Mouse (Mus musculus) right cerebral cortex, adult 18-20 months (tissue): ENCODE results near the gene Cldn11.

Source experiments
- DNase-seq: peaks from one replicate; pipeline ENCODE4 v3.0.0; 2022; ENCODE audit warnings: mixed read lengths

Gene Cldn11

DNA sequence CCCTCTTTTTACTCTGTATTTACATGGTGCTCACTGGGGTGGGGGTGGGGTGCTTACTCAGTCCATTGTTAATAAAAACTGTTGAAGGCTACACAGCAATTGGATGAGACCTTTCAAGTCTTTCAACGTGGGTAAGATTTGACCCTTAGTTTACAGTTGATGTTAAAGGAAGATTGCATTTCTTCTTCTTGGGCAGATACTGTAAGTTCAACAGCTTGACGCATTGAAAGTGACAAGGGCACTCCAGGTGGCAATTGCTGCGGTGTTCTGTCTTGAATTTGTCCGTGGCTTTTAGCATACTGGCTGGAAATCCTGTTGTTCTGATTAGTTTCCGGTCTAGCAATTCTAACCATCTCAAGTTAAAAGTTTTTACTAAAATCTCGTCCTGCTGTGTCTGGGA, 11.6 kb downstream of the Cldn11 start:
- DNase-seq = no peak

DNA sequence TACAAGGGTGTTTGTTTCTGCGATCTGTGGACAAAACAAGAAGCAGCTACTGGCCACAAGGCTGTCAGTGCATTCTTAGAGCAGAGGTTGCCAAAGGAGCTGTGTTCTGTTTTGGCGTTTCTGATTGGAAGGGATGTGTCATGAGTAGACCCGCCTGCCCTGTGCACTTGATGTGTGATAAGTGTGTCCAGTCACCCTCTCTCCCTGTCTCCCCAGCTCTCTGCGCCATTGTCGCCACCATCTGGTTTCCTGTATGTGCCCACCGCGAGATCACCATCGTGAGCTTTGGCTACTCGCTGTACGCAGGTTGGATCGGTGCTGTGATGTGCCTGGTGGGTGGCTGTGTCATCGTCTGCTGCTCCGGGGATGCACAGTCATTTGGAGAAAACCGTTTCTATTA, 13.1 kb downstream of the Cldn11 start:
- DNase-seq = no peak

DNA sequence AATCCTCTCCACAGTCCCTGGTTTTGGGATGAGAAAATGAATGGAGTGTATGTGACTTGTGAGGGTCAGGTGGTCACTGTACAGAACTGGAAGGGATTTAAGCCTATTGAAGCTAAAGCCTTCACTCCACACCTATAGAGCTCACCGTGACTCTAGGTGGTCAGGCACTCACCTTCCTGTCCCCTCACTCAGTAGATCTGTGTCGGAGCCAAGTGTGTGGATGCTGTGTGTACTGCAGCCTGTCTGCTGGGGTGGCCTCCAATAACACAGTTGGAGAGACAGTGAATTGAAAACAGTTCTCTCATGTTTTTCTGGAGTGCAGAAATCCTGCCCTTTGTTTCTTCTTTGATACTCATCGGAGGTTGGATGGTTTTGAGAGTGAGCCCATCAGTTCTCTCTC, 16.1 kb downstream of the Cldn11 start:
- no peak for DNase-seq

DNA sequence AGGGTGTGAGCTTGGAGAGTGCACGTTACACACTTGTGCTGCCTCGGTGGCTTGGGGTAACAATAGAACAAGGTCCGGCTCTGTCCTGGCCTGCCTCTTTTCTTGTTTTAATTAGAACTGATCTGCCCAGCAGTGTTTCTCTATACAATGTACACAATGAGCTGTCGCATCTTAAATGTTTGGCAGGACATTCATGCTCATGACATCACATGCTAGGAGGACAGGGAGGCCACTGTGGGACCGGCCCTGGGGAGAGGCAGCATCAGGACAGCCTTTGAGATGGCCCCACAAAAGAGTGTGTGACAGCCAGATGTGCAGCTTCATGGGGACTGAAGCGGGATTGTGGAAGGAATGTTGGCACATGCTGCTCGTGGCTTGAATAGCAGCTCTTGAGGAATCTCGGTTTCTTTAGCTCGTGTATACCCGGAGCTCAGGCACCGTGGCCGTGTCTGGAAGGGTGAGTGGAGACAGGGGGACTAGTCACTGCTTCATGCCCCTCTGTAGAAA, 16.7 kb downstream of the Cldn11 start:
- DNase-seq = peak; percentile 61

DNA sequence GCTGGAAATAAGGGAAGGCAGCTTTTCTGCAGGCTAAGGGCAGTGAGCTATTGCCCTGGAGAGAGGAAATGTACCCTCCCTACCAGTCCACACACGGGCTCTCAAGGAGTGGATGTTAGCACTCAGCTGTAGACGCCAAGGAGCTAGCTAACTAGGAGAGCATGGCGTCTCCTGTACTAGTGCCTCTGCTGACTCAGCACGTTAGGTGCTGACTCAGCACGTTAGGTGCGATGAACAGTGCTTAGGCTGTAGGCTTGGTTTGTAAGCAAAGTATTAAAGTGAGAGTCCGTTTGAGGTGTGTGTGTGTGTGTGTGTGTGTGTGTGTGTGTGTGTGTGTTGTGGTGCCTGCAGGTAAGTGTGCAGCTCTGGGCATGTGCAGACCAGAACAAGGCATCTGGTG, 40.6 kb downstream of the Cldn11 start:
- no peak for DNase-seq

DNA sequence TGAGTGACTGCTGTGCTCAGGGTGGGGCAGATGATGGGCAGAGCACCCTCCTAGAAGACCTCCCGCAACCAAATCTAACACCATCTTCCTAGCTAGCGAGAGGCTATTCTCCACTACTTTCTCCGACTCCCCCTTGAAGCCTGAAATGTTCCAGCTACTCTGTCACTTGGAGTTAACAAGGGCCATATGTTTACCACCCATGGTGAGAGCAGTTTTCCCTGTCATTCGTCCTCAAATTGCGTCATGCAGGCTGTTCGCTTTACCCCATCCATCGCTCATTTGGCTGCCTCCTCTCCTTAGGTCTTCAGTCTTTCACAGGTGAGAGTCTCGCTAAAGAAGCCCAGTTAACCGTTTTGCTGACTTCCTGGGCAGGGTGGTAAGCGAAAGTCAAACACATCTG, 41.7 kb downstream of the Cldn11 start:
- no peak for DNase-seq

DNA sequence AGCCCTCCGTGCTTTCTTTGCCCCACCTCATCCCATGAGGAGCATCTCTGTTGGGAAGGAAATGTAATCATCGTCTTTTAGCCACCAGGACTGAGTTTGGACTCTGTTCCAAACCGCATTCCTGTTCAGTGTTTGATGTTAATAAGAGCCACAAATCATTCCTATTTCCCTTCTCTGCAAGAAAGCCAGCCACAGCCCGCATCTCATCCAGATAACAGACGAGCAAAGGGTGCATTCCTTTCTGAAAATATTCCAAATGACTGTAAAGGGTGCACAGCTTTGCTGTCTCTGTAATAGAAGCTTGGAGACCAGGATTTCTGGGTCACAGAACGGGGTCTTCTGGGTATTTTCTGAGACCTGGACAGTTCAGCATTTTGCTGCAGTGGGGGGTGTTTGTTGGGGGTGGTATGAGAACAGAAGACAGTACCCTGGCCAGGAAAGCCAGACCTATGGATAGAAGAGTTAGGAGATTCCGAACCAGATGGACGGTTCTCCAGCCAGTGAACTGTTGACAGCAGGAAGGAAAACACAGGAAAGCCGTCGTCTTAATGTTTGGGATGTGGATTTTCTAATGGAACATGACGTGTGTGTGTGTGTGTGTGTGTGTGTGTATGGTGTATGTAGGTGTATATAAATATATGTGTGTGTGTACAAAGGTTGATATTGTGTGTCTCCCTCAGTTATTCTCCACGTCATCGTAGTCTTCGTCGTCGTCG, 49.6 kb downstream of the Cldn11 start:
- no peak for DNase-seq

DNA sequence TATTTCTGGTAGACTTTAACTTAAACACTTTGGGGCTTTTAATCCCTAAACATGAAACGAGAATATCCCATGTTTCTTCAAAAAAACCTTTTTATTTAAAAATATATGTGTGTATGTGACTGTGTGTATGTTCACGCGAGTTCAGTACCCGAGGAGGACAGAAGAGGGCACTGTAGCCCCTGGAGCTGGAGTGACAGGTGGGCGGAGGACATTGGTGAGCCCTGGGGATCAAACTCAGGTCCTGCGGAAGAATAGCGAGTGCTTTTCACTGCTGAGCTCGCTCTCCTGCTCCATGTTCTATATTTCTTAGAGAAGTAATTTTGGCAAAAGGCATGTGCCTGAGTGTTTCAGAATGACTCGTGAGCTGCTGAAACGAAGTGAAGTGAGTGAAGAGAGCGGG, 54.2 kb downstream of the Cldn11 start:
- DNase-seq = no peak

DNA sequence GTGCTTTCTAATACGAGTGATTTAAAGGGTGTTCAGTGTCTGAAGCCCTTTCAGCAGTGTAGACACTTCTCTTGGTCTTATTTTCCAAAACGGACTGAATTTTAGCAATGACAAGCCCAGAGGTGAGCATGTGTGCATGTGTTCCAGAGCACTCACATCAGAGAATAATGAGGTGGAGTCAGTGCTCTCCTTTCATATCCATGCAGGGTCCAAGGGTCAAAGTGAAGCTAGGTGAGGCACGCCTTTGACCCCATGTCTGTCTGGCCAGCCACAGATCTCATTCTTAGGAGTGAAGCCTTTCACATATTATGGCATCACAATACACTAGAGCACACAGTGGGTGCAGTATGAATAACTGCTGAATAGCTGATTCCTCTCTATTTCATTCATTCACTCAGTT, 55.4 kb downstream of the Cldn11 start:
- no peak for DNase-seq

DNA sequence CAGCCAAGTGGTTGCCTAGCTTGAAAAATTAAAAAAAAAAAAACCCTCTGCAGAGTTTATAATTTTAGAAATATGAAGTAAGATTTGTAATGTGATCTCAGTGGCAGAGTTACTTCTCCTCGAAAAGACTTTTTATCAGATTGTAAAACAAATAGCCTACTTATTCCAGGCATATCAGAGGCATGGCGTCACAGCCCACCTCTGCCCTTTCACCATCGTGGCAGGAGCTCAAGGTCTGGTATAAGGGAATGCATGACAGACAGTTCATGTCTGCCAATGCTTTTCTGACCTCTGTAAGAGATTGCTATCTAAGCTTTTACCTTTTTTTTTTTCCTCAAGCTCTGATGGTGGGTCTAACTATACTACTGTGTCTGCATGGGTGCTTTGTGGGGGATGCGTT, 58.3 kb downstream of the Cldn11 start:
- DNase-seq = no peak

DNA sequence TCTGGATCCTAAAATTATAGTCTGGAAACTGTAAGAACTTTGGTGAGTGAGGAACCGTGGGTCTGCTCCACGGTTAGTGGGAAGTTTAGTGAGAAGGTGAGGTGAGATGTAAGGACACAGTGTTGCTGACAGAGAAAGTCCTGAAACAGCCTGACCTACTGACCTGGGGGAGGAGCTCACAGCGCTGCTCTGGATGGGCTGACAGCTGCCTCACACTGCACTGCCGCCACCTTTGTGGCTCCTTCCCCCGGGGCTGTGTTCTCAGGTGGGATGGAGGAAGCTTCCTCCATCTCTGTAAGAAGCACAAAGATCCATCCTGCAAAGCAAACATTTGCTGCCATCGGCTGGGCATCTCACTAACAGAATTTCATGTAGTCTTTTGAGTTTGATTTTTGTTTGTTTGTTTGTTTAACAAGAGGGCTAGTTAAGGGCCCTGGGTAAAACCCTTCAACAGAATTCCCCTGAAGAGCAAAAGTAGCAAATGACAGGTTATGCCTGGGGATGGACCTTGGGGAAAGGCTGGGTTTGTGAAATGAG, 58.8 kb downstream of the Cldn11 start:
- DNase-seq = no peak

DNA sequence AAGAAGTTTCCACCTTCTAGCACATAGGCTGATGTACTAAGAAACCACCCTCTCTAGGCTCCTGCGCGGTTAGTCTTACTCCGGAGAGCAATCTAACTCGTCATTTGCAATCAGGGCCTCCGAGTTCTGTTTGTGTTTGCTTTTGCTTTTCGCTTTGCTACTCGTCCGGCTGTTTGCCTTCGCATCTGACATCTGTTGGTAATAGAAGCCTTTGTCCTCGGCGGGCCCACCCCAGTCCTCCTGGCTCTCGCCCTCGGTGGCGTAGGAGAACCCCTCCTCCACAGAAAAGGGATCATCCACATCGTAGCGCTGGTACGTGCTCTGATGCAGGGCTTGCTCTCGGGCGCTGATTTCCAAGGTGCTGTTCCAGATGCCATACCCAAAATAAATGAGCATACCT, 59.3 kb downstream of the Cldn11 start:
- peak; percentile 39 for DNase-seq

DNA sequence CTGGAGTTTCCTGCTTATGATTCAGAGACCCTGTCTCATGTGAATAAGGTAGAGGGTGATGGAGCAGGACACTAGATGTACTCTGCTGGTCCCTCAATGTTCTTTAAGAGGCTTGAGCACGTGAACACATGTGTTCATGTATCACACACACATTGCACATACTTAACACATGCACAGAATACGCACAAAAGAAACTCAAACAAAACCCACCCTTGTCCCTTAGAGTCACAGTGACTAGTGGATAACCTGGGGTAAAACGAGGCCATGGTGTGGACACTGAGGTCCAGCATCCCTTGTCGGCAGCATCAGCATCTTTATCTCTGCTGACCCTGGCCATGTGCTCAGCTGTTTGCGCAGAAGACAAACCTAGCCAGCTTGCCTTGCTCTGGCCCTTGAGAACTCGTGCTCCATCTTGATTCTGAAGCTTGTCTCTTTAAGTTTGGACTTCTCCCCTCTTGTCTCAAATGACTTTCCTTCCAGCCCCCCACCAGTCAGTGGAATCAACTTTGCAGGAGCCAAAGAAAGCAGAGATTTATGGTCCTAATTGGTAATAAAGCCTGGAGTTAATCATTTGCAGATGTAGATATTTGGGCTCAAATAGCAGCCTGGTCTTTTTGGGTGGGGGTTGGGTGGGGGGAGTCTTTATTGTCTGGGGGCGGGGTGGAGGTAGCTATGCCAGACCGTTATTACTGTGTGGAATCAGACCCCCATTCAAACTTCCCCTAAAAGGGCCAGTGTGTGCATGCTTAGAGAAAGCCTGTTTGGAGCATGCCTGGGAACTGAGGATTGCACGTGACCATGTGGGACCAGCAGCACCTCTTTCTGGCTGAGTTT, 62.7 kb downstream of the Cldn11 start:
- no peak for DNase-seq

DNA sequence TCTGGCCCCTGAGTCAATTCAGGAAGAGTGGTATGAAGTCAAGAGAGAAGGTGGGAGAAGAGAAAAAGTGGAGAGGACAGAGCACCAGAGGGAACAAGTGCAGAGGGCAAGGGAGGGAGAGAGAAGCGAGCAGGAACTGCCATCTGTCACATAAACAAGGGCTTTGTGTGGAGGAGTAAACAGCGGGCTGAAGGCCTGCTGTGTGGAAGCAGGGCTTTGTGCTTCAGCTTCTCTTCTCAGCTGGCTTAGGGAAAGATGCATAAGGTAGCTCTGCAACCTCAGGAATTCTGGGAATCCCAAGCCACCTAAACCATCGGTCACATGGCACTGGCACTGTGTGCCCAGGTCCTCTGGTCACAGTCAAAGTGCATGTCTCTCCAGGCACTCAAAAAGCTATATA, 64.1 kb downstream of the Cldn11 start:
- peak; percentile 34 for DNase-seq
